Mouse (Mus musculus) ZHBTc4 (cell line): ENCODE measurements around the gene Wdpcp.
A peak's percentile ranks its signal among the peaks of the same experiment; 100 is the strongest.
"Not testable (repeated sequence)": the region's sequence is repeated elsewhere in the genome, so short reads cannot be mapped to it uniquely, and the experiment has no call there.

Experiments used
- DNase-seq: peaks from one replicate; pipeline ENCODE4 v3.0.0-alpha.2; 2011; ENCODE audit warnings: low read depth, low spot score

The Wdpcp gene

GRCm38 (mm10) chr11:21571700-21572381, at the start of gene Wdpcp, which contains the start of gene Mdh1:
Gene Wdpcp (plus strand): TSS chr11:21572235.
Gene Mdh1 (minus strand): TSS chr11:21572367.
- DNase-seq = peak; percentile 99

- DNase-seq = no peak
These were observed 43.2 kb upstream of the Wdpcp start for GRCm38 (mm10) chr11:21528676-21529394.

- not testable (repeated sequence) for DNase-seq
These were observed 41.2 kb upstream of the Wdpcp start for GRCm38 (mm10) chr11:21530856-21531255.

- no peak for DNase-seq
These were observed 32.0 kb upstream of the Wdpcp start for GRCm38 (mm10) chr11:21540072-21540471.

- DNase-seq = no peak
These were observed 31.4 kb upstream of the Wdpcp start for GRCm38 (mm10) chr11:21540622-21541021.

GRCm38 (mm10) chr11:21542731-21543130, 29.3 kb upstream of the Wdpcp start:
- DNase-seq = no peak

- DNase-seq = peak; percentile 11
These were observed 27.0 kb upstream of the Wdpcp start for GRCm38 (mm10) chr11:21545021-21545420.

- DNase-seq = no peak
These were observed 26.1 kb upstream of the Wdpcp start for GRCm38 (mm10) chr11:21545951-21546350.

GRCm38 (mm10) chr11:21546671-21547070, 25.4 kb upstream of the Wdpcp start:
- DNase-seq = no peak

GRCm38 (mm10) chr11:21547518-21547917, 24.5 kb upstream of the Wdpcp start:
- DNase-seq = no peak

- DNase-seq = no peak
These were observed 23.0 kb upstream of the Wdpcp start for GRCm38 (mm10) chr11:21549052-21549451.

GRCm38 (mm10) chr11:21549754-21550153, 22.3 kb upstream of the Wdpcp start:
- no peak for DNase-seq

- no peak for DNase-seq
These were observed 21.5 kb upstream of the Wdpcp start for GRCm38 (mm10) chr11:21550222-21551173.

- no peak for DNase-seq
These were observed 20.0 kb upstream of the Wdpcp start for GRCm38 (mm10) chr11:21552049-21552448.

- DNase-seq = no peak
These were observed 12.3 kb upstream of the Wdpcp start for GRCm38 (mm10) chr11:21559727-21560126.

GRCm38 (mm10) chr11:21561347-21561746, 10.7 kb upstream of the Wdpcp start:
- DNase-seq = no peak

GRCm38 (mm10) chr11:21563617-21564325, 8.3 kb upstream of the Wdpcp start:
- DNase-seq = no peak

- DNase-seq = no peak
These were observed 7.2 kb upstream of the Wdpcp start for GRCm38 (mm10) chr11:21564681-21565405.

- no peak for DNase-seq
These were observed 5.1 kb upstream of the Wdpcp start for GRCm38 (mm10) chr11:21566934-21567333.

GRCm38 (mm10) chr11:21567733-21568132, 4.3 kb upstream of the Wdpcp start:
- no peak for DNase-seq

GRCm38 (mm10) chr11:21569002-21569401, 3.0 kb upstream of the Wdpcp start:
- no peak for DNase-seq
